Mouse (Mus musculus) monocyte, adult 5-6 weeks (primary cell): ENCODE measurements around the gene Pmch. TPM values are rescaled to one million over a fixed set of nuclear protein-coding genes. Genes with fewer than 3 reads are reported as not detected.

Experiments
- ATAC-seq: fragments of 153-309, 156-312 bp; replicated peaks from 2 replicates; pipeline ENCODE4 v1.8.0; 2017; ENCODE audit warnings: mild to moderate bottlenecking; ENCODE audit not compliant: low TSS enrichment, insufficient number of reproducible peaks, severe bottlenecking, poor library complexity, low FRiP score
- total RNA-seq: library from RNA; stranded (forward); fragments of 200-1000, 200-491, 200-594 nt; gene quantifications from 3 replicates; pipeline ENCODE4 v1.2.3, GENCODE M21; 2017

Pmch gene
- not detected in 3 replicates for total RNA-seq

- no peak for ATAC-seq
Measured at GRCm38 (mm10) chr10:88090772-88091171, at the start of gene Pmch. Gene Pmch, plus strand, starts transcription at chr10:88091072.

- ATAC-seq, result no peak
Measured at GRCm38 (mm10) chr10:88044297-88044696, 46.6 kb upstream of the Pmch start.

- ATAC-seq, result no peak
Measured at GRCm38 (mm10) chr10:88046098-88046771, 44.6 kb upstream of the Pmch start.

- no peak for ATAC-seq
Measured at GRCm38 (mm10) chr10:88054233-88054985, 36.5 kb upstream of the Pmch start.

GRCm38 (mm10) chr10:88056950-88057649 lies 33.8 kb upstream of the Pmch start:
- no peak for ATAC-seq

GRCm38 (mm10) chr10:88063436-88063835 lies 27.4 kb upstream of the Pmch start:
- ATAC-seq, result no peak

- ATAC-seq, result no peak
Measured at GRCm38 (mm10) chr10:88064872-88065271, 26.0 kb upstream of the Pmch start.

- ATAC-seq, result no peak
Measured at GRCm38 (mm10) chr10:88067377-88067776, 23.5 kb upstream of the Pmch start.

GRCm38 (mm10) chr10:88106169-88106568 lies 15.3 kb downstream of the Pmch start:
- ATAC-seq, result no peak

- no peak for ATAC-seq
Measured at GRCm38 (mm10) chr10:88113290-88113689, 22.4 kb downstream of the Pmch start.

- no peak for ATAC-seq
Measured at GRCm38 (mm10) chr10:88119721-88120120, 28.8 kb downstream of the Pmch start.

GRCm38 (mm10) chr10:88135630-88136029 lies 44.8 kb downstream of the Pmch start:
- no peak for ATAC-seq

Other genes starting within 250 kb of the Pmch start
- not detected in 3 replicates for gene Igf1, start 232.8 kb upstream of the Pmch start, total RNA-seq
- gene Parpbp, start 55.9 kb downstream of the Pmch start, total RNA-seq, result 0.49 to 4.7 TPM (median 1.3 TPM) in 3 replicates
- gene Nup37, start 55.9 kb downstream of the Pmch start, total RNA-seq, result 6.3 to 14.7 TPM (median 7.1 TPM) in 3 replicates
- gene Washc3, start 110.0 kb downstream of the Pmch start, total RNA-seq, result 22.2 to 46.7 TPM (median 28.3 TPM) in 3 replicates